Mouse (Mus musculus) forebrain, embryonic 14.5 days (tissue): ENCODE data around the gene Slc35f3. TPM values are rescaled to one million over a fixed set of nuclear protein-coding genes. Genes with fewer than 3 reads are reported as not detected.

Experiments used
- ATAC-seq: fragments of 200-750 bp; cut with Nextera tagmentation; 2 replicates; pipeline ENCODE4 v1.8.0; 2017; ENCODE audit warnings: mild to moderate bottlenecking, moderate library complexity
- DNase-seq: peaks from one replicate; pipeline ENCODE4 v3.0.0-alpha.2; 2015; ENCODE audit warnings: low spot score
- H3K27ac ChIP-seq: fragments of 300-500 bp; sonication (generic); 2 replicates; pipeline ENCODE4 v1.5.1; 2014; ENCODE audit warnings: low read depth, mild to moderate bottlenecking, control low read depth, low read length, moderate library complexity
- H3K27me3 ChIP-seq: fragments of 300-500 bp; sonication (generic); replicated peaks from 2 replicates; pipeline ENCODE4 v1.6.1; 2014; ENCODE audit warnings: low read length, control low read depth, mixed read lengths; ENCODE audit not compliant: control insufficient read depth, insufficient read depth
- H3K36me3 ChIP-seq: fragments of 300-500 bp; sonication (generic); 2 replicates; pipeline ENCODE4 v1.6.1; 2014; ENCODE audit warnings: low read length, control low read depth; ENCODE audit not compliant: control insufficient read depth, insufficient read depth
- H3K4me1 ChIP-seq: fragments of 300-500 bp; sonication (generic); 2 replicates; pipeline ENCODE4 v1.6.1; 2014; ENCODE audit warnings: antibody characterized with exemption, low read length, control low read depth; ENCODE audit not compliant: control insufficient read depth, insufficient read depth
- H3K4me2 ChIP-seq: fragments of 300-500 bp; sonication (generic); 2 replicates; pipeline ENCODE4 v1.6.1; 2014; ENCODE audit warnings: mild to moderate bottlenecking, control low read depth, low read length
- H3K4me3 ChIP-seq: fragments of 300-500 bp; sonication (generic); 2 replicates; pipeline ENCODE4 v1.5.1; 2014; ENCODE audit warnings: low read depth, low read length, control low read depth
- H3K9ac ChIP-seq: fragments of 300-500 bp; sonication (generic); 2 replicates; pipeline ENCODE4 v1.6.1; 2014; ENCODE audit warnings: mild to moderate bottlenecking, low read length, control low read depth, moderate library complexity
- H3K9me3 ChIP-seq: fragments of 300-500 bp; sonication (generic); replicated peaks from 2 replicates; pipeline ENCODE4 v1.6.1; 2016; ENCODE audit warnings: low read length, control low read depth, mixed read lengths; ENCODE audit not compliant: control insufficient read depth
- WGBS: fragments of 180-500 bp; shearing (Covaris S2); extraction: QIAGEN DNeasy Blood & Tissue Kit; methylation state at CpG from one replicate; pipeline ENCODE4 v1.1.7; 2014; 5-methylcytosine and 5-hydroxymethylcytosine counted together
- polyA plus RNA-seq: library from polyadenylated mRNA; unstranded; fragments of >200 nt; fragmentation: Nextera tagmentation; extraction: Ambion mirVana; gene quantifications from 2 replicates; pipeline ENCODE4 v1.2.1, GENCODE M21; 2014

Slc35f3 gene
- polyA plus RNA-seq, 1 experiment from 2014 or later, result 0.24 TPM

GRCm38 (mm10) chr8:126343427-126343826 lies 45.1 kb downstream of the Slc35f3 start:
- H3K9ac ChIP-seq, result no peak overlapping the region
- no peaks in the 10 kb centered on the region for H3K27me3 ChIP-seq
- no peak for ATAC-seq
- no peak overlapping the region for H3K4me3 ChIP-seq
- no peaks in the 10 kb centered on the region for H3K36me3 ChIP-seq
- 84% methylated on average over 5 of the region's 5 CpGs for WGBS
- H3K9me3 ChIP-seq, result no peaks in the 10 kb centered on the region
- DNase-seq, result no peak
- H3K4me2 ChIP-seq, result no peak overlapping the region
- no peaks in the 10 kb centered on the region for H3K4me1 ChIP-seq
- no peak overlapping the region for H3K27ac ChIP-seq

GRCm38 (mm10) chr8:126345100-126345499 lies 46.7 kb downstream of the Slc35f3 start:
- 36% methylated on average over 4 of the region's 4 CpGs for WGBS
- Histone ChIP-seq H3K4me2 (no peak overlapping the region), H3K4me3 (no peak overlapping the region), H3K27ac (no peak overlapping the region), H3K27me3 (no peaks in the 10 kb centered on the region), H3K9ac (no peak overlapping the region), H3K36me3 (no peaks in the 10 kb centered on the region), H3K9me3 (no peaks in the 10 kb centered on the region), H3K4me1 (no peaks in the 10 kb centered on the region)
- DNase-seq (no peak), ATAC-seq (no peak)

- no peaks in the 10 kb centered on the region for H3K9me3 ChIP-seq
- no peak overlapping the region for H3K9ac ChIP-seq
- H3K27ac ChIP-seq, result no peak overlapping the region
- no peaks in the 10 kb centered on the region for H3K27me3 ChIP-seq
- H3K4me3 ChIP-seq, result no peak overlapping the region
- DNase-seq, result no peak
- no peak for ATAC-seq
- no peaks in the 10 kb centered on the region for H3K4me1 ChIP-seq
- H3K36me3 ChIP-seq, result no peaks in the 10 kb centered on the region
- H3K4me2 ChIP-seq, result no peak overlapping the region
- 73% methylated on average over 1 of the region's 1 CpGs for WGBS
Observed at GRCm38 (mm10) chr8:126353259-126353658, 54.9 kb downstream of the Slc35f3 start.

- no peaks in the 10 kb centered on the region for H3K27me3 ChIP-seq
- 27% methylated on average over 3 of the region's 3 CpGs for WGBS
- H3K27ac ChIP-seq, result no peak overlapping the region
- no peaks in the 10 kb centered on the region for H3K36me3 ChIP-seq
- H3K9ac ChIP-seq, result no peak overlapping the region
- no peak overlapping the region for H3K4me2 ChIP-seq
- DNase-seq (no peak), ATAC-seq (no peak)
- no peaks in the 10 kb centered on the region for H3K4me1 ChIP-seq
- H3K4me3 ChIP-seq, result no peak overlapping the region
- no peaks in the 10 kb centered on the region for H3K9me3 ChIP-seq
Observed at GRCm38 (mm10) chr8:126357946-126358345, 59.6 kb downstream of the Slc35f3 start.

- no peak for DNase-seq
- H3K27ac ChIP-seq, result no peak overlapping the region
- ATAC-seq, result no peak
Observed at GRCm38 (mm10) chr8:126359296-126359695, 60.9 kb downstream of the Slc35f3 start.

GRCm38 (mm10) chr8:126360106-126360505 lies 61.7 kb downstream of the Slc35f3 start:
- H3K27me3 ChIP-seq, result no peaks in the 10 kb centered on the region
- WGBS, result 82% methylated on average over 11 of the region's 11 CpGs
- no peak overlapping the region for H3K27ac ChIP-seq
- DNase-seq (no peak), ATAC-seq (no peak)
- H3K9ac ChIP-seq, result no peak overlapping the region
- no peaks in the 10 kb centered on the region for H3K4me1 ChIP-seq
- H3K4me2 ChIP-seq, result no peak overlapping the region
- H3K36me3 ChIP-seq, result no peaks in the 10 kb centered on the region
- no peaks in the 10 kb centered on the region for H3K9me3 ChIP-seq
- H3K4me3 ChIP-seq, result no peak overlapping the region

More at GRCm38 (mm10) chr8:126359296-126359695, 60.9 kb downstream of the Slc35f3 start:
- H3K27me3 ChIP-seq, result no peaks in the 10 kb centered on the region
- no peak overlapping the region for H3K9ac ChIP-seq
- no peak overlapping the region for H3K4me2 ChIP-seq
- 59% methylated on average over 6 of the region's 6 CpGs for WGBS
- no peaks in the 10 kb centered on the region for H3K9me3 ChIP-seq
- no peak overlapping the region for H3K4me3 ChIP-seq
- H3K36me3 ChIP-seq, result no peaks in the 10 kb centered on the region
- H3K4me1 ChIP-seq, result no peaks in the 10 kb centered on the region

GRCm38 (mm10) chr8:126360701-126361100 lies 62.3 kb downstream of the Slc35f3 start:
- Histone ChIP-seq H3K9me3 (no peaks in the 10 kb centered on the region), H3K27me3 (no peaks in the 10 kb centered on the region), H3K4me2 (no peak overlapping the region), H3K4me1 (no peaks in the 10 kb centered on the region), H3K27ac (no peak overlapping the region), H3K4me3 (no peak overlapping the region), H3K9ac (no peak overlapping the region), H3K36me3 (no peaks in the 10 kb centered on the region)
- ATAC-seq (no peak), DNase-seq (no peak)
- WGBS, result 60% methylated on average over 5 of the region's 5 CpGs

GRCm38 (mm10) chr8:126366251-126366650 lies 67.9 kb downstream of the Slc35f3 start:
- no peak overlapping the region for H3K27ac ChIP-seq
- no peak overlapping the region for H3K9ac ChIP-seq
- H3K27me3 ChIP-seq, result no peaks in the 10 kb centered on the region
- DNase-seq (no peak), ATAC-seq (no peak)
- H3K4me1 ChIP-seq, result no peaks in the 10 kb centered on the region
- H3K4me2 ChIP-seq, result no peak overlapping the region
- H3K36me3 ChIP-seq, result no peaks in the 10 kb centered on the region
- WGBS, result 71% methylated on average over 3 of the region's 3 CpGs
- H3K4me3 ChIP-seq, result no peak overlapping the region
- H3K9me3 ChIP-seq, result no peaks in the 10 kb centered on the region

GRCm38 (mm10) chr8:126368349-126369054 lies 70.1 kb downstream of the Slc35f3 start:
- no peaks in the 10 kb centered on the region for H3K4me1 ChIP-seq
- H3K9me3 ChIP-seq, result no peaks in the 10 kb centered on the region
- WGBS, result 83% methylated on average over 10 of the region's 10 CpGs
- no peaks in the 10 kb centered on the region for H3K36me3 ChIP-seq
- DNase-seq, result no peak
- no peak overlapping the region for H3K27ac ChIP-seq
- no peak for ATAC-seq
- no peaks in the 10 kb centered on the region for H3K27me3 ChIP-seq
- H3K4me2 ChIP-seq, result no peak overlapping the region
- H3K9ac ChIP-seq, result no peak overlapping the region
- H3K4me3 ChIP-seq, result no peak overlapping the region
